Mouse (Mus musculus): ENCODE results near the gene Zranb3.

DNA sequence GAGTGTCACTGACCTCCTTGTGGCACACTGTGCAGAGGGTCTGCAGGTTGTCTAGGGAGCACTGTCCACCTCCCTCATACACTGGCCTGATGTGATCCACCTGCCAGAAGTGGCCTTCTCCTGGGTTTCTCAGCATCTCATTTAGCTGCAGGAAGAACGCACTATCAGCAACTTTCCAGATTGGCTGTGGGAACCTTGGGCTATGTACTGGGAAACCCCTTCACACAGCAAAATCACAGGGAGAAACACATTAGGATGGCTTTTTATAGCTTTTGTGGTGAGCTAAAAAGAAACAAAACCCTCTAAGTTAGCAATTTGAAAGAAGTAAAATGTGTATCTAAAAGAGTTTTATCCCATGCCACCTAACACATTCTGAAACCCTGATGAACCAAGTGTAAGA is 146.3 kb downstream of the Zranb3 start:
- no peak for TF ChIP-seq POLR2A (IDR thresholded peaks at IDR 0.05; ENCODE audit: insufficient read depth, low read depth, low read length)
- no peak for TF ChIP-seq CTCF (IDR thresholded peaks at IDR 0.05; ENCODE audit: insufficient read depth, low read depth, low read length)

All from olfactory bulb, adult 2 months (tissue).